Mouse (Mus musculus) layer of hippocampus, postnatal 10 days (tissue): ENCODE measurements around the gene Hyal3. TPM values are rescaled to one million over a fixed set of nuclear protein-coding genes. Genes with fewer than 3 reads are reported as not detected.
"Not testable (repeated sequence)": the region's sequence is repeated elsewhere in the genome, so short reads cannot be mapped to it uniquely, and the experiment has no call there.

Experiments
- DNase-seq, 2 experiments: peaks; one replicate each; pipeline ENCODE4 v3.0.0; 2021; ENCODE audit warnings: low spot score in 2 of 2
- total RNA-seq, 2 experiments: library from RNA; stranded (reverse); gene quantifications; 2 replicates each; pipeline ENCODE4 v1.2.3; 2021

Hyal3 gene
- total RNA-seq, 2 experiments from 2014 or later, result 1.2 to 1.7 TPM

- no peak for DNase-seq
Measured at GRCm38 (mm10) chr9:107549297-107550074, 31.1 kb upstream of the Hyal3 start.

DNA sequence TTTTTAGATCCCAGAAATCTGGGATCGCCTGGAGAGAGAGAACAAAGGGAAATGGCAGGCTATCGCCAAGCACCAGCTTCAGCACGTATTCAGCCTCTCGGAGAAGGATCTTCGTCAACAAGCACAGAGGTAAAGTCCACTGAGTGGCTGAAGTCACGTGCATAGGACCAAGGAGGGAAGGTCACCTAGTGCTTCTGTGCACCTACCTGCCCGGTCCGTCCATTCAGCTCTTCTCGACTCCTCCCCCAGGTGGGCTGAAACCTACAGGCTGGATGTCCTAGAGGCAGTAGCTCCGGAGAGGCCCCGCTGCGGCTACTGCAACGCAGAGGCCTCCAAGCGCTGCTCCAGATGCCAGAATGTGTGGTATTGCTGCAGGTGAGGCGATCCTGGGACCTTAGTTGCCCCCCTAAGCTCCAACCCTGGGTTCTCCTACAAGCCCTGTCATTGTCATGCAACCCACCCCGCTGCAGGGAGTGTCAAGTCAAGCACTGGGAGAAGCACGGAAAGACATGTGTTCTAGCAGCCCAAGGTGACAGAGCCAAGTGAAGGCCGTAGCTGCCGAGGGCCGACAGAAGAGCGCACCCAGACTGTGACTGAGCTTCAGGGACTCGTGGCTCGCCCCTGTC is 30.0 kb upstream of the Hyal3 start:
- no peak for DNase-seq

DNA sequence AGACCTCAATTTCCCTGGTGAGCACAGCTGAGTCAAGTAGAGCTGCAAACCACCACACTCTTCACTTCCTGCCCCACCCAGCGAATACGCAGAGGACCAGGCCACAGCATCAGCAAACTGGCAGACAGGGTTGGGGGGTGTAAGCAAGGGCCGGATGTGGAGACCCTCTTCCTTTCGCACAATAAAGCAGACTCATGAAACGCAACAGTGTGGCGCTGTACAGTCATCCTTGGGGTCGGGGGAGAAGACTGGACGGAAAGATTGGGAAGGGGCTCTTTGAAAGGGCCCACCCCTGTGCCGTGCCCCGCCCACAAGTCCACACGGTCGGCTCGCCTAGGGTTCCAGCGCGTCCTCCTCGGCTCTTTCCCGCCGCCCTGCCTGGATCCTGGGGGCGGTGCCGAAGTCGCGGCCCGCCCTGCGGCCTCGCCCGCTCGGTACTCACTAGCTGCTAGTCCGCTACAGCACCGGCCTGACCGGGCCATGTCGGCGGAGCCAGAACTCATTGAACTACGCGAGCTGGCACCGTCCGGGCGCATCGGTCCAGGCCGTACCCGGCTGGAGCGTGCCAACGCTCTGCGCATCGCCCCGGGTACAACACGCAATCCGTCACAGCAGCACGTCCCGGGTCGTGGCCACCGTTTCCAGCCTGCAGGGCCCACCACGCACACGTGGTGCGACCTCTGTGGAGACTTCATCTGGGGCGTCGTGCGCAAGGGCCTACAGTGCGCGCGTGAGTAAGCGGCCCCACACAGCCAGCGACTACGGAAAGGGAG is 29.3 kb upstream of the Hyal3 start, which contains the start of gene Rassf1:
Gene Rassf1 (plus strand): TSS at position 439 of the 773 bp plus-strand sequence.
- DNase-seq, result peak in 1 of 2 experiments; percentile 41

- DNase-seq, result no peak
Measured at GRCm38 (mm10) chr9:107551890-107552355, 28.7 kb upstream of the Hyal3 start.

GRCm38 (mm10) chr9:107552690-107553393 is 27.8 kb upstream of the Hyal3 start:
- no peak for DNase-seq

DNA sequence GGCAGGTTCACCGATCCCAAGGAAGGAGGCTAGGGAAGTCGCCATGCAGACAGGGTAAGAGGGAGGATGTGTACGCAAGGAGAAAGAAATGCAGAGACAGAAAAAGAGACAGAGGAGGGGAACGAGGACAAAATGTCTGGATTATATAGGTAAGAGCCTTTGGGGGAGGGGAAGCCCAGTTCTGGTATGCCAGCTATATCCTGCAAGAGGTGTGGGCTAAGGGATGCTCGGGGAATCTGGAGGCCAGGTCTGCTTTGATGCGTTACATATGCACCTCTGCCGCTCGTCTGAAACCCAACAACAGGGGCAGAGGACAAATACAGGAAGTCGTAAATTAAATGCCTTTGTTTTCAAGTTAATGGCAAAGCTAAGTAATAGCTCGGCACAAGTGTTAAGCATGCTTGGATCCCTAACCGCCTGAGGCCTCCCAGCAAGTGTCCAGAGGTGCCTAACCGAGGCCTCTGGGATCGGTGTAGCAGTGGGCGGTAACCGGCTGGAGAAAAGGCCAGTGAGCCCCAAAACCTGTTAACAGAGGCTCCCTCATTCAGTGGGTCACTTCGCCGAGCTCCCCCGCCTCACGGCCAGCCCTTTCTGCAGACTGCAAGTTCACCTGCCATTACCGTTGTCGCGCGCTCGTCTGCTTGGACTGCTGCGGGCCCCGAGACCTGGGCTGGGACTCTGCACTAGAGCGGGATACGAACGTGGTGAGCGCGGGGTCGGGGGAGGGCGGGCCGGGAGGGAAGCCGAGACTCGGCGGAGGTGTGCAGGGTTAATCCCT is 26.9 kb upstream of the Hyal3 start:
- peak in 1 of 2 experiments; percentile 51 for DNase-seq

DNA sequence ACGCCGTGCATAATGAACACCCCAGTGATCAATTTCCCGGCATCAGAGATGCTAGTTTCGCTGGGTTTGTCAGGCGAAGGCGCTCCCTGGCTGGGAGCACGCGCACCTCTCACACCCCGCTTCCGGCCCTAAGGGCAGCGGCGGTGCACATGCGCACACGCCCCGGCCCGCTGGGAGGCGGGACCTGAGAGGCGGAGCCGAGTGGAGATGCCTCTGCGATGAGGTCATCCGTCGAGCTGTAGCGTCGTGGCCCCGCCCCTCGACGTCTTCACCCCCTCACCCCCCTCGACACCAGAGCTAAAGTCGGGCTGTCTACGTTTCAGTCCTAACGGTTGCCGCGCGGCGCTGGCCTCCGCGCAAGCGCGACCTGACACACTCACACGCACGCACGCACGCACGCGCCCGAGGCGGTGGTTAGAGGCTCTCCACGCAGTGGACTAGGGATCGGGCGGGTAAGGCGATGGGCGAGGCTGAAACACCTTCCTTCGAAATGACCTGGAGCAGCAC is 26.2 kb upstream of the Hyal3 start:
- peak; percentile 86 to 90 for DNase-seq

DNA sequence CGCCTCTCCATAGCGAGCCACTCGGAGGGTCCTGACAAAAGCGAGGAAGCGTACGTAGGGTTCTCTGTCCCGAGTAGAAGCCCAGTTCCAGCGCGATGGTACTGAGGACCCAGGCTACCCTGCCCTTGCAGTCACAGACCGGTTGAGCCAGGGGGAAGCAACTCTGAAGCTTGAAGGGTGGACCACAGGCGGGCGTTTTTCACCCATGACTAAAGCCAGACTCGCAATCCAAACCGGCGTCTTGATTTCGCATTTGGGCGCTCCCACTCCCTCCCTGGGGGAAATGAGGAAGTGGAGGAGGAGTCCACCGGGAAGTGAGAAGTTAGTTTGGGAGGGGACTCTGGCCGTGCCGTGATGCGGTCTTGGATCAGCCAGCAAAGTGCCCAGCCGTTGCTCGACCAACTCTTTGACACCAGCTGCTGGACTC is 25.6 kb upstream of the Hyal3 start:
- DNase-seq, result peak in 1 of 2 experiments; percentile 36

DNA sequence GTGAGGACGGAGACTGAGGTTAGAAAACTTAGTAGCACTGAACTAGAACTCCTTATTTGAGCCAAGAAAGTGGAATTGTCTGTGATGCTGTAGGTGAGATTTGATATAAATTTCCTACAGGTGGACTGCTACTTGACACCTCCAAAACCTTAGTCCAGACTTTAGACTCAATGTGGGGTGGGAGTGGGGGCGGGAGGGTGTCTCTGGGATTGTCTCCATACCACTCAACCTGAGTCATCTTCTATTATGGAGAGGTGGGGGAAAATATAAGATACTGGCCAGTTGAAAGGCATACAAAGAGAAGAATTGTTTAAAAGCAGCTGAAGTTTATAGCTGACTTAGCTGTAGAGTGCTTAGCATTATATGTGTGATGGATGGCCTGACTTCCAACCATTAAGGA is 24.9 kb upstream of the Hyal3 start:
- no peak for DNase-seq

DNA sequence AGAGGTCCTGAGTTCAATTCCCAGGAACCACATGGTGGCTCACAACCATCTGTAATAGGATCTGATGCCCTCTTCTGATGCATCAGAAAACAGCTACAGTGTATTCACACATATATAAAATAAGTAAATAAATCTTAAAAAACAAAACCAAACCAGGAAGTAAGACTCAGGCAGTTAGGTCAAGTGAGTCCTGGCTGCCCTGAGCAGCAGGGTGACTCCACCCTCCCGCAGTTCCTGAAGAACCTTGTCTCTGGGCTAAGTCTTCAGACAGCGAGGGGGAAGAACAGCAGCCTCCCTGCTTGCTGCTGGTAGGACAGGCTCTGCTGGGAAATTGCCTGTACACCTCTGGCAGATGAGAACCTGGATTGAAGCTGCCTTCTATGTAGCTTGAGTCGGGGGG is 24.3 kb upstream of the Hyal3 start:
- DNase-seq, result no peak

GRCm38 (mm10) chr9:107563029-107563581 is 17.5 kb upstream of the Hyal3 start, which contains the start of gene Tusc2:
Tusc2 (plus strand) TSS chr9:107563255.
- peak; percentile 89 to 92 for DNase-seq

DNA sequence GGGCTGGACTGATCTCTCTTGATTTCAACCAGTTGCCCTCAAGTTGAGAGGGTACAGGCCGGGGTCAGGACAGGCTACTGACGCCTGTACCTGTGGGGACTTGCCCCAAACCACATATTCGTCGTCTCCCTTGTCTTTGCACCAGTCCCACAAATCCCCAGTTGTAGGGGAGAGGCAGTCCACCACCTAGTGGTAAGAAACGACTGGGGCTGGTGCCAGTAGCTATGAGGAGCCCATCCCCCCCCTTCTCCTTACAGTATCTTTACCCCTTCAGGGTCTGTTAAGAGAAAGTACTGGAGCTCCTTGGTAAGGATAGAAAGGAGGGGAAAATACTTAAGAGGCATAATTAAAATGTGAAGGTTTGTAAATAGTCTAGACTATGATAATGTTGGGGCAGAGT is 15.1 kb upstream of the Hyal3 start:
- DNase-seq, result not testable (repeated sequence)

GRCm38 (mm10) chr9:107566041-107566709 is 14.4 kb upstream of the Hyal3 start:
- peak; percentile 78 to 84 for DNase-seq

DNA sequence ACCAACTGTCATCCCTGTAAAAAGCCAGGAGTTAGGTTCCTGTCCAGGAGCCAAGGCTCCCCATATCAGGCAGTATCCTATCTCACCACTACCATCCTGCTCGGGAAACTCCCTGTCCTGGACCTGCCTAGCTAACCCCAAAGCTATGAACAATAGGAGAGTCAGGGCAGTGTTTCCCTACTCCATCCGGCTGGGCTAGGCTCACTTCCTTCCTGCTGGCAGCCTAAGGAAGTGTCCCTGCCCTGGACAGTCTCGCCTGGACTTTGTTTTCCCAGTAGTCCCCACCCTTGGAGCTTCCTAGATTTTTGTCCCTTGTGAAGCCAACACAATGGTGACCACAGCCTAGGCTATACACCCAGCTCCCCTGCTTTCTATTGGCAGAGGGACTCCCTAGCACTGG is 13.8 kb upstream of the Hyal3 start:
- no peak for DNase-seq

GRCm38 (mm10) chr9:107567702-107568319 is 12.8 kb upstream of the Hyal3 start, which contains the start of gene Hyal2:
Hyal2 (plus strand) TSS chr9:107567945.
- no peak for DNase-seq

DNA sequence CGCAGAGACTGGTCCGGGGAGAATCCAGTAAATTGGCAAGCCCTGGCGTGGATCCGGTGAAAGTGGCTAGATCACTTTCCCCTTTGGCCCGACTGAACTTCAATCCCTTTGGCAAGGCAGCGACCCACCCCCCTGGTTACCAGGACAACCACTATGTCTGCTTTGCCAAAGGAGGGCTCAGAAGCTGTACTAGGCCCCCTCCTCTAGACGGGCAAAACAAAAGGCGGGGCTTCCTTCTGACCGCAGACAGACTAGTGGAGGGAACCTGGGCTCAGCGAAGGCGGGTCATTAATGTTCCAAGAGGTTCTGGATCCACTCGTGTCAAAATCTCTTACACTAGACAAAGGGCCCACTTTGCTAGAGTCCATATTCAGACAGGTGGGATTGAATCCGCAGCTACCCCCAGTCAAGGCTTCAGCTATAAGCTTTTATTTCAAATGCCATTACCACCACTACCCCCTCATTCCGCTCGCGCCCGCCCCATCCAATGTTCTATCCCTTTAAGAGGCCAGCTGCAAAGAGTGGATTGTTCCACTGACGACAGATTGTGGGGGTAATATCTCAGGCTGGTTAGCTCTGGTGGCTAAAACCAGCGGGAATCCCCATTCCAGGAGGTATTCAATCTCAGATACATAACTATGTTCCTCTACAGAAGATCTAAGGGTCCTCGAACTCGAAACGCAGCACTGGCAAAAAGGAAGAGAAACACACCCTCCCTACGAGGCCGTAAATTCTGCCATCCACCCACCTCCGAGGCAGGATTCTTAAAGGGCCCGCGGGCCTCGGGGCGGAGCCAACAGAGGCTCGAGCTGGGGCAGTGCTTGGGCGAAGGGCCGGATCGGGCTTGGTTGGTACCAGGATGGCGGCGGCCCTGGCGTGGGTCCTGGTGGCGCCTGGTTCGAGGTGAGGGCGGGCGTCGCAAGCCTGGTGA is 12.0 kb upstream of the Hyal3 start:
- DNase-seq, result peak; percentile 81 to 86

DNA sequence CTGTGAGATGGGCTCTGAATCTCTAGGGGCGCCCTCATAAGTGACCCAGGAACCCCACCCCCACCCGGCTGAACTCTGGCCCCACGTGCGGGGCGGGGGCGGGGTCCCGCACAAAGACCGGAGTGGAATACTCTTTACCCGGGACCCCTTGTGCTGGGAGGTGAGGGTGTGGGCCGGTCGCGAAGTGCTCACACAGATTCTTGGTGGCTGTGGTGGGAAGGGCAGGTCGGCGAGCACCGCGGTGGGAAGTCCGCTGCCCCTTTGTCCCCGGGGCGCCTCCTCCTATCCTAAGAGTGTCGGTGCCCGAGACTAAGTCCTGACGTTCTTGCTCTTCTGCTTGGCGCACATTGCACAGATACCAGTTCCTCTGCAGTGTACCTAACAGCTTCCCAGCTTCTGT is 11.3 kb upstream of the Hyal3 start:
- no peak for DNase-seq
